Mouse (Mus musculus) ES-E14 (cell line): Measurements from ENCODE around the gene Nxn.

Source experiments
- CHD2 ChIP-seq: IDR thresholded peaks from 2 replicates; pipeline ENCODE4 v1.6.1; 2014; ENCODE audit warnings: mild to moderate bottlenecking, low read depth, low read length, inconsistent platforms
- HCFC1 ChIP-seq: IDR thresholded peaks from 2 replicates; pipeline ENCODE4 v1.6.1; 2012; ENCODE audit warnings: low read length, inconsistent platforms, borderline replicate concordance; ENCODE audit not compliant: insufficient read depth
- MAFK ChIP-seq: IDR thresholded peaks from 2 replicates; pipeline ENCODE4 v1.6.1; 2014; ENCODE audit warnings: mild to moderate bottlenecking, low read depth, low read length, inconsistent platforms; ENCODE audit not compliant: insufficient read depth
- ZC3H11A ChIP-seq: IDR thresholded peaks from 2 replicates; pipeline ENCODE4 v1.6.1; 2012; ENCODE audit warnings: low read depth, mild to moderate bottlenecking, inconsistent platforms, low read length, borderline replicate concordance

- no peak for TF ChIP-seq CHD2
- no peak for TF ChIP-seq ZC3H11A
- TF ChIP-seq HCFC1, result no peak
- no peak for TF ChIP-seq MAFK
Observed at GRCm38 (mm10) chr11:76210228-76210985, 188.5 kb downstream of the Nxn start.
